Mouse (Mus musculus): ENCODE results near the gene Fiz1. TPM values are rescaled to one million over a fixed set of nuclear protein-coding genes. Genes with fewer than 3 reads are reported as not detected.

Fiz1 gene
- total and polyA plus RNA-seq, 3 experiments = 17.9 to 20.4 (median 18.2) TPM

- WGBS = 60% methylated on average over 4 of the region's 4 CpGs
- DNase-seq = no peak
- Histone ChIP-seq H3K79me2 (replicated peaks; ENCODE audit: control insufficient read depth, insufficient read depth, low read length) (no peaks in the 10 kb centered on the region), H3K9ac (ENCODE audit: low read depth, low read length) (no peak overlapping the region), H3K4me1 (ENCODE audit: control insufficient read depth, insufficient read depth, low read length) (peaks cover 6% of the 10 kb centered on the region), H3K36me3 (ENCODE audit: control insufficient read depth, insufficient read depth, low read length) (no peaks in the 10 kb centered on the region), H3K27me3 (ENCODE audit: control insufficient read depth, insufficient read depth, low read length) (no peaks in the 10 kb centered on the region), H3K27ac (no peak overlapping the region), H3K4me3 (no peak overlapping the region)
- no peak for TF ChIP-seq CTCF (IDR thresholded peaks at IDR 0.05)
- intact Hi-C loops (cut with DNase I) = no loop called here
These were observed 39.0 kb downstream of the Fiz1 start for GRCm38 (mm10) chr7:4975455-4975854.

- H3K9ac ChIP-seq (ENCODE audit: low read depth, low read length) = peak overlapping the region; percentile 12
- H3K79me2 ChIP-seq (replicated peaks; ENCODE audit: control insufficient read depth, insufficient read depth, low read length) = no peaks in the 10 kb centered on the region
- TF ChIP-seq POLR2A (IDR thresholded peaks at IDR 0.05; ENCODE audit: insufficient read depth, low read depth, low read length) (0 out of 2 replicates have a peak, but pooled peaks have one; percentile 38), CTCF (IDR thresholded peaks at IDR 0.05) (no peak), EP300 (IDR thresholded peaks at IDR 0.05; ENCODE audit: insufficient read depth, low read depth, low read length) (peak; percentile 50; the same call in 1 of the 2 replicates)
- H3K4me1 ChIP-seq (ENCODE audit: control insufficient read depth, insufficient read depth, low read length) = peaks cover 6% of the 10 kb centered on the region
- intact Hi-C loops (cut with DNase I) = no loop called here
- peak; percentile 73 to 84 for DNase-seq
- H3K27me3 ChIP-seq (ENCODE audit: control insufficient read depth, insufficient read depth, low read length) = no peaks in the 10 kb centered on the region
- no peaks in the 10 kb centered on the region for H3K36me3 ChIP-seq (ENCODE audit: control insufficient read depth, insufficient read depth, low read length)
- WGBS = 22% methylated on average over 18 of the region's 18 CpGs
- H3K27ac ChIP-seq = peak overlapping the region; percentile 84
- no peak overlapping the region for H3K4me3 ChIP-seq
These were observed 42.0 kb downstream of the Fiz1 start for GRCm38 (mm10) chr7:4972321-4973047.

DNA sequence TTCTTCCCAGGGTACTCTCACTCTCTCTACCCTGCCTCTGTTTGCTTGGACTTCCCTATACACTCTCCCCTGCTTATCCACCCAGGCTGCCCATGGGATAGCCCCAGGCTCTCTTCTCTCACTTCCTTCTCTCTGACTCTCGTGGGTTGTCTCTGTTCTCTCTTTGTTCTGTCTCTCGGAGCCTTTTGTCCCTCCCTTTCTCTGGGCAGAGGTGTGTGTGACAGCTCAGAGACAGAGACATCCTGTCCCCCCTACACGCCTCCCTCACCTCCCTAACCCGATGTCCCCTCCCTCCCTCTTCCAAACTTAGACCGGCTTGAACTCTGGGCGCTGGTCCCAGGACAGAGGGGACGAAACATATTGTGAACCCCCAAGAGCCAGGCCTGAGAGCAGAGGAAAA is 42.8 kb downstream of the Fiz1 start:
- intact Hi-C loops (cut with DNase I) = no loop called here

GRCm38 (mm10) chr7:4971068-4971467 is 43.4 kb downstream of the Fiz1 start, which contains the start of gene Sbk3:
TSS of gene Sbk3 (minus strand) at chr7:4971168.
- DNase-seq = no peak
- H3K27me3 ChIP-seq (ENCODE audit: control insufficient read depth, insufficient read depth, low read length) = no peaks in the 10 kb centered on the region
- WGBS = 57% methylated on average over 6 of the region's 6 CpGs
- H3K4me1 ChIP-seq (ENCODE audit: control insufficient read depth, insufficient read depth, low read length) = peaks cover 6% of the 10 kb centered on the region
- no peaks in the 10 kb centered on the region for H3K79me2 ChIP-seq (replicated peaks; ENCODE audit: control insufficient read depth, insufficient read depth, low read length)
- peak within 1 kb of the TSS; percentile 84 for H3K27ac ChIP-seq
- intact Hi-C loops (cut with DNase I) = no loop called here
- no peaks in the 10 kb centered on the region for H3K36me3 ChIP-seq (ENCODE audit: control insufficient read depth, insufficient read depth, low read length)
- H3K9ac ChIP-seq (ENCODE audit: low read depth, low read length) = peak within 1 kb of the TSS; percentile 12; the same call in 1 of the 2 replicates
- TF ChIP-seq CTCF (IDR thresholded peaks at IDR 0.05) (no peak), EP300 (IDR thresholded peaks at IDR 0.05; ENCODE audit: insufficient read depth, low read depth, low read length) (no peak), POLR2A (IDR thresholded peaks at IDR 0.05; ENCODE audit: insufficient read depth, low read depth, low read length) (no peak)
- no peak within 1 kb of the TSS for H3K4me3 ChIP-seq

More for the DNA sequence above, 42.8 kb downstream of the Fiz1 start:
- no peaks in the 10 kb centered on the region for H3K79me2 ChIP-seq (replicated peaks; ENCODE audit: control insufficient read depth, insufficient read depth, low read length)
- no peaks in the 10 kb centered on the region for H3K27me3 ChIP-seq (ENCODE audit: control insufficient read depth, insufficient read depth, low read length)
- peak overlapping the region; percentile 84 for H3K27ac ChIP-seq
- no peaks in the 10 kb centered on the region for H3K36me3 ChIP-seq (ENCODE audit: control insufficient read depth, insufficient read depth, low read length)
- TF ChIP-seq CTCF (IDR thresholded peaks at IDR 0.05) = no peak
- TF ChIP-seq EP300 (IDR thresholded peaks at IDR 0.05; ENCODE audit: insufficient read depth, low read depth, low read length) = peak; percentile 71; the same call in 1 of the 2 replicates
- peak; percentile 10; the same call in 1 of the 2 replicates for TF ChIP-seq POLR2A (IDR thresholded peaks at IDR 0.05; ENCODE audit: insufficient read depth, low read depth, low read length)
- peaks cover 6% of the 10 kb centered on the region for H3K4me1 ChIP-seq (ENCODE audit: control insufficient read depth, insufficient read depth, low read length)
- peak in 1 of 2 experiments; percentile 60 for DNase-seq
- H3K4me3 ChIP-seq = no peak overlapping the region
- WGBS = 10% methylated on average over 7 of the region's 7 CpGs
- no peak overlapping the region for H3K9ac ChIP-seq (ENCODE audit: low read depth, low read length)

DNA sequence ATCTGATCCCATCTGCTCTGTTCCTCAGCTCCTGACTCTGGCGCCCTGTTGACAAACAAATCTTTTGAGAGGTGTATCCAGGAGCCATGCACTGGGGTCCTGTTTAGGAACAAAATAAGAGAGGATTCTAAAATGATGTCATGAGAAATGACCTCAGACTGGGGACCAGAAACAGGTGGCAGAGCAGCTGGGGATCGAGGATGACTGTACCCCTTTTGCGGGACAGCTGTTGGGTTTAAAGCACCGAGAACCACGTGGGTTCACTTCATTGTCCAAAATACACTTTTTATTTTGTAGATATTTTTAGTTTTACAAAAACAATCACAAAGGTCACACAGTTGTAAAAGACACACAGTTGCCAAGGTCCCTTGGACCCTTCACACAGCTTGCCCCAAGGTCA is 49.5 kb downstream of the Fiz1 start:
- H3K36me3 ChIP-seq (ENCODE audit: control insufficient read depth, insufficient read depth, low read length) = no peaks in the 10 kb centered on the region
- H3K4me1 ChIP-seq (ENCODE audit: control insufficient read depth, insufficient read depth, low read length) = no peaks in the 10 kb centered on the region
- intact Hi-C loops (cut with DNase I) = loop anchor here (1.0 kb wide), 1 partner anchor 22 kb away; no protein-coding TSS in a partner anchor
- TF ChIP-seq POLR2A (IDR thresholded peaks at IDR 0.05; ENCODE audit: insufficient read depth, low read depth, low read length) (no peak), EP300 (IDR thresholded peaks at IDR 0.05; ENCODE audit: insufficient read depth, low read depth, low read length) (no peak), CTCF (IDR thresholded peaks at IDR 0.05) (no peak)
- no peak overlapping the region for H3K27ac ChIP-seq
- 69% methylated on average over 5 of the region's 5 CpGs for WGBS
- no peak overlapping the region for H3K9ac ChIP-seq (ENCODE audit: low read depth, low read length)
- no peaks in the 10 kb centered on the region for H3K27me3 ChIP-seq (ENCODE audit: control insufficient read depth, insufficient read depth, low read length)
- no peaks in the 10 kb centered on the region for H3K79me2 ChIP-seq (replicated peaks; ENCODE audit: control insufficient read depth, insufficient read depth, low read length)
- no peak for DNase-seq
- no peak overlapping the region for H3K4me3 ChIP-seq

DNA sequence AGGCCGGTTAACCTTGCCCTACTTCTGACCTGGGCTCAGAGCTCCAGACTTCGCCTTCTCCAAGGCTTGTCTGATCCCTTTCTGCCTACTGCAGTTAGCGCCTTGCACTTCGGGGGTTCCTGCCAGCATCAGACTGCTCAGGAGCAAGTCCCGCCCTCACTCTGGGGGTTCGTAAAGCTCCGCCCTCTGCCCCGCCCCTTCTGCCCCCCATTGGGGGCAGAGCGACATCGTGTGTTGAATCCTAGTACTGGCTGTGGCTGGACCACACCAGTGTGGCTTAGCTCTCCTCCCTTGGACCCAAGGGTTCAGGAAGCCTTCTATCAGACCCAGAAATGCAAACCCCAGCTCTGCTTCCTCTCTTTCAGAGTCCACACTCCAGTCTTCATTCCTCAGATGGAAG is 50.2 kb downstream of the Fiz1 start, which contains the start of gene Sbk2:
Gene Sbk2, minus strand, starts transcription at position 135 of the 400 bp plus-strand sequence.
- 2% methylated on average over 10 of the region's 10 CpGs for WGBS
- Histone ChIP-seq H3K4me1 (ENCODE audit: control insufficient read depth, insufficient read depth, low read length) (no peaks in the 10 kb centered on the region), H3K27me3 (ENCODE audit: control insufficient read depth, insufficient read depth, low read length) (no peaks in the 10 kb centered on the region), H3K27ac (peak within 1 kb of the TSS; percentile 61; the same call in 1 of the 2 replicates), H3K36me3 (ENCODE audit: control insufficient read depth, insufficient read depth, low read length) (no peaks in the 10 kb centered on the region), H3K4me3 (peak within 1 kb of the TSS; percentile 30; the same call in 1 of the 2 replicates), H3K79me2 (replicated peaks; ENCODE audit: control insufficient read depth, insufficient read depth, low read length) (no peaks in the 10 kb centered on the region), H3K9ac (ENCODE audit: low read depth, low read length) (no peak within 1 kb of the TSS; the same call in 1 of the 2 replicates)
- intact Hi-C loops (cut with DNase I) = loop anchor here (1.0 kb wide), 1 partner anchor 21 kb away; no protein-coding TSS in a partner anchor
- TF ChIP-seq CTCF (IDR thresholded peaks at IDR 0.05) (peak; percentile 91), POLR2A (IDR thresholded peaks at IDR 0.05; ENCODE audit: insufficient read depth, low read depth, low read length) (no peak; the same call in 1 of the 2 replicates), EP300 (IDR thresholded peaks at IDR 0.05; ENCODE audit: insufficient read depth, low read depth, low read length) (peak; percentile 79; the same call in 1 of the 2 replicates)
- DNase-seq = peak; percentile 82 to 87

All from heart, adult 2 months (tissue).